Mouse (Mus musculus) E14TG2a.4 (cell line): ENCODE results near the gene Zc3h6.

Experiments used
- CTCF ChIP-seq: conservative IDR thresholded peaks from 2 replicates; pipeline ENCODE4 v1.5.1; 2014; ENCODE audit warnings: low read length
- NANOG ChIP-seq: IDR thresholded peaks from 2 replicates; pipeline ENCODE4 v1.6.1; 2014; ENCODE audit warnings: borderline replicate concordance, low read length, mixed read lengths
- POU5F1 ChIP-seq: IDR thresholded peaks from 2 replicates; pipeline ENCODE4 v1.6.1; 2014; ENCODE audit warnings: low read length, borderline replicate concordance

DNA sequence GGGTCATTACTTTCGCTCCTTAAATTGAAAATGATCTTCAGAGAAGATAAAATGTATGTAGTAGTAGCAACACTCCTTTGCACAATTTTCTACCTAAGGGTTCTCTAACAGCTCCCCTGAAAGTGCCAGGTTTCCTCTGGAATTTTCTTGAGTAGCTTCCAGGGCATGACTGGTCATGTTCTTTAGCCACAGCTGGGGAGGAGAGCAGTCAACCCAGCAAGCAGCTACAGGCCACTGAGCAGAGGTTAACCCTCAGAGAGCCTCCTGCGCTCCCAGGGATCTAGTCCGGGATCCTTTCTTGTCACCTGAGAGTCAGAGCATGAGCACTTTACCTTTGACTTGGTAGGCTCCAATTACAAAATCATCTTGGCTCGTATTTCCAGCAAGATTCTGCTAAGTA is 42.4 kb upstream of the Zc3h6 start:
- TF ChIP-seq NANOG (no peak), CTCF (no peak), POU5F1 (no peak)
